Mouse (Mus musculus) left cerebral cortex, adult 8-10 months (tissue): Measurements from ENCODE around the gene Plagl2. TPM values are rescaled to one million over a fixed set of nuclear protein-coding genes. Genes with fewer than 3 reads are reported as not detected.

Experiments
- DNase-seq, 2 experiments: peaks; one replicate each; pipeline ENCODE4 v3.0.0; 2022; ENCODE audit warnings: low spot score in 2 of 2
- total RNA-seq, 4 experiments: library from RNA; stranded (reverse); gene quantifications; 2 replicates each; pipeline ENCODE4 v1.2.4; 2022

Plagl2 gene
- total RNA-seq, 4 experiments from 2014 or later, result 5.8 to 6.8 (median 6.1) TPM

DNA sequence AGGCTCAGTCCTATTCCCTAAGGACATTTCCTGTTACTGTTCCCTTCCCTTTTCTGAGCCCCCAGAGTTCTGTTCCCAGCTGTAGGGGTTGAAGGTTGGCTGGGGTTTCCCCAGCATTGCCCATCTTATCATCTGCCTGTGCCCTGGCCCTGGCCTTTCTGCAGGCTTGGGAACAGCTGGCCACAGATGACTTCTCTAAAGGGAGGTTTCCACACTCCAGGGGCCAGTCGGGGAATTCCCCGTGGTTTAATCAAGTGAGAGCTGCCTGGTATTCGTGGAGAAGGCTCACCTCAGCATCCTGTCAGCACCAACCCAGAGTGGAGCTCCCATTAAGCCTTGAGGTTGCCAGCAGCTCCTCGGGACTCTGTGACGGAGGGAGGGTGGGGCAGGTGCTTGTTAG lies 42.7 kb downstream of the Plagl2 start:
- DNase-seq, result no peak

DNA sequence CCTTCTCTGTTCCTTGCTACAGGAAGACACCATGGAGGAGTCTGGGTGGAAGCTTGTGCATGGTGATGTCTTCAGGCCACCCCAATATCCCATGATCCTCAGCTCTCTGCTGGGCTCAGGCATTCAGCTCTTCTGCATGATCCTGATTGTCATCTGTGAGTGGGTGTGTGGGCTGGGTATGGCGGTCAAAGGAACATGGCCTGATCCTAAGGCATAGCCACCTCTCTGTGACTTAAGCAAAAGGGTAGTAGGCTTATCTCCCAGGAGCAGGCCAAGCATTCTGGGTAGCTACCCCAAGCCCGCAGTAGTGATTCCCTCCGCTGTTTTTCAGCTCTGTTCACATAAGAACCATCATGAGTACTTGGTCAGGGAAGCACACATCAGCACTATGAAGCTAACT lies 47.0 kb downstream of the Plagl2 start:
- DNase-seq, result no peak

DNA sequence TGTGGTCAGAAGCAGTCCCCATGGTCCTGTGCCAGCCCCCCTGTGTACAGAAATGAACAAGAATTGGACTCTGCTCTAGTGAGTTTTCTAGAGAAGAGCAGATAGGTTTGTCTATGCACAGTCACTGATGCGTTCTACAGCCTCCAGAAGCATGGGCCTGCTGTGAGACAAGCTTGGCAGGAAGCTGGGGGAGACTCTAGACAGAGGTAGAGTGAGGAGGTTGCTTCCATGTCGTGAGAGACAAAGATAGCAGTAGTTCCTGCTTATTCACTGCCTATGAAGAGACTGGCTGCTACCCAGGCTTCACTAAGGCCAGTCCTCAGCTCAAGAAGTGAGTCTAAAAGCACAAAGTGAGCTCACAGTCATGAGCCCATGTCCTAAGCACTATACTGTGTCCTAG lies 50.0 kb downstream of the Plagl2 start:
- no peak for DNase-seq

DNA sequence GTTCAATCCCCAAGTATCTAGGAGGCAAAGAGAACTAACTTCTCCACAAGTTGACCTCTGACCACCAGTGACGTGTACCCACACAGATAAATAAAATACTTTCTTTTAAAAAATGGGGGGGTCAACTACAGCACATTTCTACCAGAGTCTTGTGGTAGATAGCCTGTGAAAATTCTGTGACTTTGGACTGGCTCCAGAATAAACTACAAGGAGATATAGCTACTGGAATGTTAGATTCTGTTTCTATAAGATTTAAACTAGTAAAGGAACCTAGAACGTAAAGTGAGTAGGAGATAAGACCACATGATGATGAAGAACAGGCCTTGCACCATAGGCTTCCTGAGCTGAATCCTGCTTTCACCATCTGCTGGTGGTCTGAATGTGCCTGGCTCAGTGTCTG lies 53.4 kb downstream of the Plagl2 start:
- no peak for DNase-seq

DNA sequence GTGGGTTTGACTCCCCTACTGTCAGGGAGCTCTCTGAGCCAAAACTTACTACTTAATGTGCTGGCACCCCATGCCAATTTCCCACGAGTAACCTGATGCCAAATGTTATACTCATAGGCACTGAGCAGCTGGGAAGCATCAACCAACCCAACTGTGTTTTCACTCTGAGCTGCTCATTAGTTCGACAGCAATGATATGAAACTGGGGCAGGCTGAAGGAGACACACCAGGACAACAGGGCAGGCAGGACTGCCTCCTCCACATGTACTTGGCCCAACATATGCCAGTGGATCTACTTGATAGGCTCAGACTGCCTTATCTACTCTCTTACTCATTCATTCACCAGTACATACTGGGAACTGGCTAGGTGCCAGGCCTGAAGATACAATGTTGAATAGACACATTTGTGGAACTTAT lies 55.0 kb downstream of the Plagl2 start:
- peak in 1 of 2 experiments; percentile 21 for DNase-seq

DNA sequence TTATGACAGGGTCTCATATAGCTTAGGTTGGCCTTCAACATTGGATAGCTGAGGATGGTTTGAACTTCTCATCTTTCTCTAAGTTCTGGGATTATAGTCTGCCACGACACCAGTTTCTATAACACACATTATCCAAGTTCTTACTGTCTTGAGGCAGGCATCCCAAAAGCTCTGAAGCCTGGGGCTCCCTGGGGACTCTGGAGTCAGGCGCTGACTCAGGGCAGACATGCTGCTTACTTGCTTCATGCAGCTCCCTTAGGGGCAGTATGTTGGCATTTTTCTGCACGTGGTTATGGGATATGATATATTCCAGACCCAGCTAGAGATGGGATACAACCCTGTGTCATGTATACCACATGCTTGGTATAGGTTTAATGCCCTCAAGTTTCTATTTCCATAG lies 61.3 kb downstream of the Plagl2 start:
- no peak for DNase-seq

DNA sequence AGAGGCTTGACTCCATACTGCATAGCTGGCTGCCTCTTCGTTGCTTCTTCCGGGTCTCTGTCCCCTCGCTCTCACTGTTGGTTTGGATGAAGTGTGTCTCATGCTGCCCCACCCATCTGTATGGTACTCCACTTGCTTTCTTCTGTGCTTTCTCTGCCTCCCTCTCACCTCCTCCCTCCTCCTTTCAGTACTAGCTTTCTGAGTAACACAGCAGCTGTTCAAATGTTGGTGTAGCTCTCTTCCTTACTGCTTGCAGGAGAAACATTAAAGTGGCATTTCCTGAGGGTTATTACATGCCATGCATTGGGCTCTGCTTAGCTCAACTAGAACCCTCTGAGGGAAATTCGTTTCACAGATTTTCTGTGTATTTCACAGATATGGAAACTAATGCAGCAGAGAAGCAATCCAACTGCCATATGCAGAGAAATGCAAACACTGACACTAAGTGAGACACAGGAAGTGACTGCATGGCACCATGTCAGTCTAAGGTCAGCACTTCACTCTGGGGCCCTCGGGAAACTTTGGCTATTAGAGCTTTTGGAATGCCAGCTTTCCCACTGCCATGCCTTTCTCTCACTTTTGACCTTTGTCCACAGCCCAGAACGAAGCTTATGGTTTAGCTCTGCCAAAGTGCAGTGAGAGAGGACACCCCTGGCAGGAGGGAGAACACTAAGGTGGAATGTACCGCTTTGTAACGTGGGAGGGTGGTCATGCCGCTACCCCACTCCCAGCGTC lies 61.9 kb downstream of the Plagl2 start:
- peak in 1 of 2 experiments; percentile 26 for DNase-seq

Other genes with a start within 250 kb of the Plagl2 start
- gene Pdrg1, start 226.0 kb downstream of the Plagl2 start, total RNA-seq, result 10 to 100 TPM; 53.3 to 59.2 (median 57.1) TPM
- 1 to 10 TPM; 5.0 to 6.7 (median 5.9) TPM for gene Xkr7, start 209.6 kb downstream of the Plagl2 start, total RNA-seq
- gene Ccm2l, start 175.5 kb downstream of the Plagl2 start, total RNA-seq, result 1 to 10 TPM; 4.3 to 4.6 (median 4.4) TPM
- 1 to 10 TPM; 1.7 to 4.2 (median 2.7) TPM for gene Hck, start 133.0 kb downstream of the Plagl2 start, total RNA-seq
- 100 to 1,000 TPM; 106 to 122 (median 113) TPM for gene Tm9sf4, start 80.1 kb downstream of the Plagl2 start, total RNA-seq
- gene Tspyl3, start 16.0 kb downstream of the Plagl2 start, total RNA-seq, result 10 to 100 TPM; 26.5 to 30.0 (median 27.9) TPM
- 10 to 100 TPM; 16.2 to 17.9 (median 17.3) TPM for gene Pofut1, start 107 bp upstream of the Plagl2 start, total RNA-seq
- 10 to 100 TPM; 49.9 to 53.8 (median 52.3) TPM for gene Kif3b, start 50.0 kb upstream of the Plagl2 start, total RNA-seq
- gene Asxl1, start 104.4 kb upstream of the Plagl2 start, total RNA-seq, result 10 to 100 TPM; 34.5 to 37.7 (median 35.5) TPM